8 mouse cellular contexts compared by ENCODE assay signal in the genomic region with DNA sequence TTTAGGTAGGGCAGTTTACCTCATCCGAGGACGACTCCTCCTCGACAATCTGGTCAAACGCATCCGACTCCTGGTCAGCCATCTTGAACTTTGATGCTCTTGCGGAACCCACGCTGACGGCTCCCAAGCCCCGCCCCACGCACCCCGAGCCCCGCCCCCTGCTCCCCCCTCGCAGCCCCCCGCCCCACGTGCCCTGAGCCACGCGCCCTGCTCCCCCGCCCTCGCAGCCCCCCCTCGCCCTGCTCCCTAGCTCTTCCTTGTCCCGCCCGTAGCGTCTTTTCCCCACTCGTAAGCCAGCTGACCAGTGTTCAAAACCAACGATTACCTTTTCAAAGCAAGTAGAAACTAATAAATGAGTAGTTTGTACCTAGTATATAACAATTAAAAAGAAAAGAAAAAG. TPM values are rescaled to one million over a fixed set of nuclear protein-coding genes. Genes with fewer than 3 reads are reported as not detected.
DNase-seq lines count a peak whose midpoint lies in the region; ATAC-seq and TF ChIP-seq lines count a peak whose summit lies in the region.

Taf9b (minus strand) TSS at position 101 of the 400 bp plus-strand sequence.

- H3K27ac ChIP-seq in heart, embryonic 12.5 days (ENCODE audit: poor library complexity, severe bottlenecking), result no peak within 1 kb of the TSS
- H3K27ac ChIP-seq in heart, postnatal 0 days (ENCODE audit: low read depth), result peak within 1 kb of the TSS; percentile 78; the same call in 1 of the 2 replicates
- H3K27ac ChIP-seq in limb, embryonic 13.5 days, result no peak within 1 kb of the TSS
- no peak within 1 kb of the TSS for H3K27ac ChIP-seq in stomach, postnatal 0 days (replicated peaks)

- H3K27me3 ChIP-seq in heart, embryonic 12.5 days (replicated peaks), result no peaks in the 10 kb centered on the region
- H3K27me3 ChIP-seq in heart, postnatal 0 days (ENCODE audit: control insufficient read depth, insufficient read depth, low read length), result no peaks in the 10 kb centered on the region
- H3K27me3 ChIP-seq in limb, embryonic 13.5 days, result no peaks in the 10 kb centered on the region
- H3K27me3 ChIP-seq in stomach, postnatal 0 days (ENCODE audit: control insufficient read depth, insufficient read depth, low read length), result no peaks in the 10 kb centered on the region

- no peaks in the 10 kb centered on the region for H3K36me3 ChIP-seq in heart, embryonic 12.5 days
- no peaks in the 10 kb centered on the region for H3K36me3 ChIP-seq in heart, postnatal 0 days (replicated peaks; ENCODE audit: control insufficient read depth, insufficient read depth, low read length)
- no peaks in the 10 kb centered on the region for H3K36me3 ChIP-seq in limb, embryonic 13.5 days
- no peaks in the 10 kb centered on the region for H3K36me3 ChIP-seq in stomach, postnatal 0 days (ENCODE audit: control insufficient read depth, insufficient read depth, low read length)

- TF ChIP-seq CTCF in heart, postnatal 0 days (IDR thresholded peaks at IDR 0.05; ENCODE audit: low read depth), result no peak
- TF ChIP-seq CTCF in stomach, postnatal 0 days (IDR thresholded peaks at IDR 0.05; ENCODE audit: low read depth), result no peak

- peak within 1 kb of the TSS; percentile 70; the same call in 1 of the 2 replicates for H3K9ac ChIP-seq in heart, embryonic 12.5 days
- peak within 1 kb of the TSS; percentile 77; the same call in 1 of the 2 replicates for H3K9ac ChIP-seq in heart, postnatal 0 days (replicated peaks; ENCODE audit: low read depth, low read length)
- no peak within 1 kb of the TSS for H3K9ac ChIP-seq in limb, embryonic 13.5 days
- no peak within 1 kb of the TSS for H3K9ac ChIP-seq in stomach, postnatal 0 days (ENCODE audit: low read length)

- DNase-seq in heart, adult 9 months (ENCODE audit: low spot score in 2 of 2), result no peak
- no peak for DNase-seq in adrenal gland, postnatal 10 days
- DNase-seq in heart, postnatal 0 days (ENCODE audit: low spot score), result no peak
- DNase-seq in stomach, postnatal 0 days (ENCODE audit: low spot score), result no peak
- DNase-seq in cerebellum, adult 11-12 months, result no peak
- no peak for DNase-seq in spleen, postnatal 36 days (ENCODE audit: low spot score in 2 of 2)

- ATAC-seq in heart, embryonic 12.5 days (ENCODE audit: insufficient number of reproducible peaks, low FRiP score), result no peak
- ATAC-seq in heart, postnatal 0 days (ENCODE audit: insufficient read depth, low read depth), result no peak
- ATAC-seq in limb, embryonic 13.5 days (ENCODE audit: low FRiP score, low read depth), result no peak
- ATAC-seq in stomach, postnatal 0 days (ENCODE audit: low FRiP score, low TSS enrichment), result no peak

- 82% methylated on average over 25 of the region's 25 CpGs for WGBS in heart, embryonic 12.5 days
- whole genome bisulfite sequencing in heart, postnatal 0 days, result 87% methylated on average over 22 of the region's 25 CpGs
- WGBS in limb, embryonic 13.5 days, result 87% methylated on average over 25 of the region's 25 CpGs
- 91% methylated on average over 24 of the region's 25 CpGs for WGBS in stomach, postnatal 0 days

- no peaks in the 10 kb centered on the region for H3K4me1 ChIP-seq in heart, embryonic 12.5 days (replicated peaks)
- H3K4me1 ChIP-seq in heart, postnatal 0 days (ENCODE audit: control insufficient read depth, insufficient read depth), result no peaks in the 10 kb centered on the region
- no peaks in the 10 kb centered on the region for H3K4me1 ChIP-seq in limb, embryonic 13.5 days
- H3K4me1 ChIP-seq in stomach, postnatal 0 days (replicated peaks; ENCODE audit: control insufficient read depth, insufficient read depth), result no peaks in the 10 kb centered on the region

- TF ChIP-seq EP300 in heart, postnatal 0 days (IDR thresholded peaks at IDR 0.05; ENCODE audit: low read depth), result no peak
- no peak for TF ChIP-seq EP300 in stomach, postnatal 0 days (optimal IDR thresholded peaks at IDR 0.05)

- H3K9me3 ChIP-seq in heart, embryonic 12.5 days (replicated peaks), result 0 out of 2 replicates have a peak, but pooled peaks cover 3% of the 10 kb centered on the region
- no peaks in the 10 kb centered on the region for H3K9me3 ChIP-seq in heart, postnatal 0 days (replicated peaks; ENCODE audit: control insufficient read depth, low read length)
- H3K9me3 ChIP-seq in limb, embryonic 13.5 days, result no peaks in the 10 kb centered on the region; the same call in 1 of the 2 replicates
- no peaks in the 10 kb centered on the region for H3K9me3 ChIP-seq in stomach, postnatal 0 days (ENCODE audit: control insufficient read depth, low read length)

- peak within 1 kb of the TSS; percentile 64 for H3K4me2 ChIP-seq in heart, embryonic 12.5 days
- H3K4me2 ChIP-seq in heart, postnatal 0 days (ENCODE audit: low read depth, low read length), result peak within 1 kb of the TSS; percentile 65
- peak within 1 kb of the TSS; percentile 58 for H3K4me2 ChIP-seq in limb, embryonic 13.5 days (replicated peaks)
- H3K4me2 ChIP-seq in stomach, postnatal 0 days (replicated peaks; ENCODE audit: low read depth), result peak within 1 kb of the TSS; percentile 54

- H3K4me3 ChIP-seq in heart, embryonic 12.5 days, result peak within 1 kb of the TSS; percentile 71
- peak within 1 kb of the TSS; percentile 71 for H3K4me3 ChIP-seq in heart, postnatal 0 days (ENCODE audit: low read depth, low read length)
- peak within 1 kb of the TSS; percentile 56 for H3K4me3 ChIP-seq in limb, embryonic 13.5 days
- H3K4me3 ChIP-seq in stomach, postnatal 0 days (ENCODE audit: low read depth, low read length), result peak within 1 kb of the TSS; percentile 59

RNA-seq across cellular contexts. Expression of gene Taf9b, which starts in this region (rescaled TPM):
- polyA plus RNA-seq in heart, embryonic 12.5 days (2016; fragmentation: Nextera tagmentation; extraction: Ambion mirVana), result 21.2 and 21.6 TPM in 2 replicates
- 10 to 100 TPM; 12.2 to 15.5 TPM for total RNA-seq in adrenal gland, postnatal 10 days (2021)
- total RNA-seq in heart, postnatal 0 days (2014; rRNA removed; ENCODE audit: low replicate concordance), result 18.6 and 21.3 TPM in 2 replicates
- 19.6 and 22.1 TPM in 2 replicates for polyA plus RNA-seq in heart, postnatal 0 days (2015; fragmentation: Nextera tagmentation; extraction: Ambion mirVana)
- polyA plus RNA-seq in limb, embryonic 13.5 days (2015; fragmentation: Nextera tagmentation; extraction: Ambion mirVana), result 8.4 and 9.3 TPM in 2 replicates
- 9.5 and 10.2 TPM in 2 replicates for polyA plus RNA-seq in stomach, postnatal 0 days (2015; fragmentation: Nextera tagmentation; extraction: Ambion mirVana)

Comparison
In these comparisons a context has a peak if more than half of its experiments do, and no peak if none do; other contexts are left out.
1. H3K9ac ChIP-seq: peak in heart, embryonic 12.5 days (single experiment) and heart, postnatal 0 days (single experiment); none in limb, embryonic 13.5 days (single experiment) and stomach, postnatal 0 days (single experiment).
2. Peak in every context shown above with its lines, with median percentiles within 50 percentile points of each other: H3K4me2 ChIP-seq and H3K4me3 ChIP-seq.